Mouse (Mus musculus) left cerebral cortex, adult 9 months (tissue): ENCODE measurements at regions not wholly inside any gene's neighbourhood (a gene's known extent, or its start where the extent isn't known, plus 50 kb on each side); places are given as distances from the start of the nearest gene placed in this dataset.
"Not testable (repeated sequence)": the region's sequence is repeated elsewhere in the genome, so short reads cannot be mapped to it uniquely, and the experiment has no call there.

ENCODE experiments used
- DNase-seq, 2 experiments: peaks; one replicate each; pipeline ENCODE4 v3.0.0; 2022; ENCODE audit warnings: low spot score in 2 of 2

DNA sequence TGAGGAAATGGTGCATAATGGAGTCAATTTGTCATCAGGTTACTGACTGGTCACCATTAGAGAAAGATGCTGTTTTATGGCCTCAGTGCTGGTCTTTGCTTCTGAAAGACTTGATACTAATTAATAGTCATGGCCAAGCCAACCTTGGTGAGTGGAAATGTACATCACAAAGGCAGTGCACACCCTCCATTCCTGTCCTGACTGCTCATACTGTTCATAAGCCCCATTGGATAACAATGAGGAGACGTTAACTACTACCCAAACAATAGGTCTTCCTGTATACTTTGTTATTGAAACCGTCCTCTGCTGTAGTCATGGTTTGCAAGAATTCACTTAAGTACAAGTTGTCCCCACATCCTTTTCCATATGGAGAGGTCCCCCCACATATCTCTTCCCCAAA, 605.8 kb upstream of the Slc35b3 start:
- DNase-seq, result no peak

DNA sequence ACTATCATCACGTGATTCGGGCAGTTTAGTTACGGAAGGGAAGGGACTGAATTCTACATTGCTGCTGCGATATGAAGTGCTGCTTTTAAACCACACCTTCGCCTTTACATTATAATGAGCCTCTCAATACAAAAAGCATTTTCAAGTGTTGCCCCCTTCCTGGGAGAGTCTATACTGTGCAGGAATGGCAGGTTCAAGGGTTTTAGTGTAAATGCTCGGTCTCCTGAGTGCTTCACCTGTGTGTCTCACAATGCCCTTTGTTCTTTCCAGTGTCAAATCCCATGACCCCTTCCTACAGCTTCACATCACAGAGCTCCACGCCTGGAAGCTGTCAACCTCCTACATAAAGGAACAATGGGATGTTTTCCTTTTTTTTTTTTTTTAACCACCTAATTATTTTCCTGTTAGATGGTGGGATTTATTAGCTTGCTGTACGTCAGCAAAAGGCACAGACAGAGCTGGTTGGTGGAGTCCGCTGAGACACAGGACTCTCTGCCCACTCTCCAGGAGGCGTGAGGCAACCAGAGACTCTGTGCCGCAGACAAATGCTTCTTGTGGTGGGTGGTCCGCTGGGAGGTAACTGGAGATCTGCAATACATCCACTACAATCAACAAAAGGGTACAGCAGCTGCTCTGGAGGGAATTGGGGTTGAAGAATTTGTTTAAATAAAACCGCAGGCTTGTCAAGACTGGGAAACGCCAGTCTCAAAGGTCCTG, 577.2 kb upstream of the Slc35b3 start:
- DNase-seq, result no peak

DNA sequence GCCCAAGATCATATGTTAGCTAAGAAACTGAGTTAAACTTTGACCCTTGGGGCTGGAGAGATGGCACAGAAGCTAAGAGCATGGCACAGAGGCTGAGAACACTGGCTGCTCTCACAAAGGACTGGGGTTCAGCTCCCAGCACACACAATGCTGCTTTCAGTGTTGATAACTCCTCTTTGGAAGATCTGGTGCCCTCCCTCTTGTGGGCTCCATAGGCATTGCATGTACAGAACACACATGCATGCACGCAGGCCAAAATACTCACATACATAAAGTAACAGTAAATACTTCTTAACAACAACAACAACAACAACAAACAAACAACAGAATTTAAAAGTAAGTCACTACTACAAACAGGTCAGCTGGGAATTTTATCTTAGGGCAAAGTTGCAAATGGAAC, 565.8 kb upstream of the Slc35b3 start:
- DNase-seq, result no peak

DNA sequence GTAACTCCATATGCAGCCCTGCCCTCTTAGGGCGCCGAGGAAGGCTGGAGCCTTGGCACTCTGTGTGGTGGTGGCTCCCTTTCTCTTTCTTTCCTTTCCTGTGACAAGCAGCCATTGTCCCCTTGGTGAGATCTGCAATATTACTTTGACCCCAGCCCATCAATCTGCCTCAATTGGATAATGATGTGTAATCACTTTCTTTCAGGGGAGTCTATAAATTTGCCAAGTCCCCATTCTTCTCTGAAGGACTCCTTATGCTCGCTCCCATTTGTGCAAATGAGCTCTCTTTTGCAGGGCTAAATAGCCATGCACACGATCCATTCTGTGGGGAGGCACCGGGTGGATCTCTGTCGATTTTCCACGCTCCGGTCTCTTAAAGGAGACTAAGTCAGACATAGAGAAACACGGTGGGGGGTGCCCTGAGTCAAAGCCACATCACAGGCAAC, 563.2 kb upstream of the Slc35b3 start:
- no peak for DNase-seq

DNA sequence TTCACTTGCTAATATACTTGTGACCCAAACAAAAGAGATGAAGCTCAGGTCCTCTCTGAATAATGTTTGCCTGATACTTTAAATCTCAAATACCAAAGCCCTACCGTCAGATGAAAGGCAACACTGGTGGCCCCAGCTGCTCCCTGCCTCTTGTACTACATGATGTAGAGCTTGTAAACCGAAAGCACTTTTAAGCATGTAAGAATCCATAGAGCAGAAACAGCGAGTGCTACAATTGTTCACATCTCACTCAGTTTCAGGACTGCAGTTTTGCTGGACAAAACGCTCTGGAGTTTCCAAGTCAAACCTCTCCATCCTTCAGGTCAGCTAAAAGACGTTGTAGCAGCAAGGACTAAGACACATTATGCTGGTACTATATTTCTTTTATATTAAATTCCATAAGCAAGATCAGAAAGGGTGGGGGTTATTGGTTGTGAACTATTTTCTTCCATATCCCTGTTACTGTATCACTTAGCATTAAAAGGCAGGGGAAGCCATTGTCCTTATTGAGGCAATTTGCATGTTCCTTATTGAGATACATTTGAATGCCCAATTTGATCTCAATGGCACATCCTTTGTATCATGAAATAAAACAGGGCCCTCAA, 562.7 kb upstream of the Slc35b3 start:
- no peak for DNase-seq

DNA sequence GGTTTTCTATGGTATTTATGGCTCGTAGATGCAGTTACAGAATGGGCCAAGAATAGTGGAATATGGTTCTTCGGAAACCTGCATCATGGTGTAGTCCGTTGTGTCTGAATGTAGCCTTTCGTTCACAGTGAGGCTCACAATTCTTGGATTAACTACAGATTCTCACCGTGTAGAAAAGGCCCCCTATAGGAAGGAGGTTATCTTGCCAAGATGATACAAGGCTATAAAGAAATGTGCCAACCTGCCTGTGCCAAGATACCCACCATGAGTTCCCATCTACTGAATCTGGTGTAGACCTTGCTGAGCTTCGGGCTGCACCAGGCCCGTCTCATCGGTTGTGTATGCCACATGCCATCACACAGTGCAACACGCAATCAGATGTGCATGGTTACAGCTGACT, 560.2 kb upstream of the Slc35b3 start:
- no peak for DNase-seq

DNA sequence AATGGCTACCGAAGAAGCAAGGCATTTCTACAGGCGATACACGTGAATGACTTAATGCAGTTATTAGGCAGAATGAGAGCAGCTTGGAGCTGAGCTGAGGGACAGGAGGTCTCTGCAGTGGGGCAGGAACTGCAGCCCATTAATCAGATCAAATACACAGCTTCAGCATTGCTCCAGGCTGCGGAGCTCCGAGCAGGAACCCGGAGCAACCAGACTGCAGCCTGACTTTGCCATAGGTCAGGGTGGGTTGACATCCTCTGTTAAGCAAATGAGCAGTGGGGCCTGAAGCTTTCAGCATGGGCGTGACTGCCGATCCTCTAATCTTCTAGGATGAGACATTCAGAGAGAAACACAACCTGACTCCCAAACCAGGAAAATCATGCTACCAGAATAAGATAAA, 555.4 kb upstream of the Slc35b3 start:
- DNase-seq, result no peak

DNA sequence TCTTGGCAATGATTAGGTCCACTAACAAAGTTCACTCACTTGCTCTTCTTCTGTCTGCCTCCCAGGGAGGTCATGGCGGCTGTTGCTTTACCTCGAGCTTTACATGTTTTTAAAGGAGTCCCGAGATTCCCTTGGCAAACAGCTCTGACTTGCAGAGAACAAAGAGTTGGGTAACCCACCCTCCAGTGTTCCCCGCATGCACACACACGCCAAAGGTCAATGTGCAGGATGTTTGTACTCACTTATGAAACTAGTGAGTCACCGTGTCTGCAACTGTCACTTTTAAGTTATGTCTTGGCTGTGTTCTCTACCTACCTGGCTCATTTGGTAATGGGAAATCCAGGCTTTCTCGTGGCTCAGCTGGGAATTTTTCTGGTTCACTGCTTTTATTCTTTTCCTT, 529.1 kb upstream of the Slc35b3 start:
- DNase-seq, result no peak

DNA sequence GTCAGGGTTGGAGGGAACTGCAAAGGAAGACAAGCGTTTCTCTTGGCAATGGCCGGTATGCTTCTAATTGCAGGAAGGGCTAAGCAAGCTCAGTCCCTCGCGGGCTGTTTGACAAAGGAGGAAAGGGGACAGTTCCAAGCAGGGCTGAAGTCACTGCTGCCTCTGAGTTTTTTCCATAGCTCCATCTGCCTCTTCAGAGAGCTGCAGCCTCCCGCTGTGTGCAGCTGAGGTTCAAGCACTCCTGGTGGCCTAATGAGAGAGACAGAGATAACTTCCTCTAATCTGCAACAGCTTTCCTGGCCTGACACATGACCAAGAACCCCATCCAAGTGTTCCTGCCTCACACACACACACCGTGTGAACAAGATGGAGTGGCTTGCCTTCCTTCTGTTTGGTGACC, 511.9 kb upstream of the Slc35b3 start:
- no peak for DNase-seq

DNA sequence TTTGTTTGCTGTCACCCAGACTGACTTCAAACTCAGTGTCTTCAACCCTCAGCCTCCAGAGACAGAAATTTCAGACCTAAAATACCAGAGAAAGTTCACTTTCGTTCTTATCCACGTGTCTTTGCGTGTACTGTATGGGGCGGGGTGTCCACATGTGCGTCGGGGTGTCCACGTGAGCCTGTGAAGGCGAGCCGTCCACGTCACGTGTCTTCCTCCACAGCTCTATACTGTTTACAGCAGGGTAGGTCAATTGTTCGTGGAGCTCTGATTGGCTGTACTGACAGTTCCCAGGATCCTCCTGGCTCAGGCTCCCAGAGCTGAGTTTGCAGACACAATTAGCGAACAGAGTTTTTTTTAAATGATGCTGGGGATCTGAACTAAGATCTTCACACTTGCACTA, 481.1 kb upstream of the Slc35b3 start:
- DNase-seq, result no peak

DNA sequence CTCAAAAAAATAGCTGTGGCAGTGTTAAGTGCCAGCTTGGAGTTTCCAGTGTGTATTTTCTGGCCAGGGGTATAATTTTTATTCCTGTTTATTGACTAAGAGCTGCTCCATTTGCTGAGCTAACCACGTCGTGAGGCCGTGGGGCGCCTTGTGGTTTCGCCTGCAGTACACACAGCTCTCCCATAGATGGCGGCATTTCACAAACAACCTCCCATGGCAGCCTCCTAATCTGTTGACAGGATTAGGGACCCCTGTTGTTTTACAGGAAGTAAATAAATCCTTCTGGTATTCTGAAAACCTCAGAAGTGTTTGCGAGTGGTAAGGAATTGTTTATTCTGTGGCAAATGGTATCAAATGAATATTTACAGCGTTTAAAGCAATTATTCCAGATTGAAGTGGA, 480.2 kb upstream of the Slc35b3 start:
- peak in 1 of 2 experiments; percentile 62 for DNase-seq

DNA sequence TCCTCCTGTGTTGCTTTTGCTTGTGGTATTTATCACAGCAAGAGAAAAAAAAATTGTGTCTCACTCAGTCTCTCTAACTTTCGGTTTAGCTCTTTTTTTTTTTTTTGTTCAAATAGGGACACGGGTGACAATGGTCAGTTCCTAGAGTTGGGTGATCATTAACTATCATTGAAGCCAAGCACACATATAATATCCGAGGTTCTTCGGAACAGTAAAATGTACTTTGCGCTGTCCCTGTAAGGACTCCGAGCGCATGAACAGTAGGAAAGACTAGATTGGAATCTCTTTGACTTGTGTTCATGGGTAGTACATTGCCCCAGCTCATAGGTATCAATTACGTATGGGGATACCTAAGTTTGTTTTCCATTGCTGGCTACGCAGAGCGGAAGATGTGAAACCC, 479.7 kb upstream of the Slc35b3 start:
- DNase-seq, result no peak

DNA sequence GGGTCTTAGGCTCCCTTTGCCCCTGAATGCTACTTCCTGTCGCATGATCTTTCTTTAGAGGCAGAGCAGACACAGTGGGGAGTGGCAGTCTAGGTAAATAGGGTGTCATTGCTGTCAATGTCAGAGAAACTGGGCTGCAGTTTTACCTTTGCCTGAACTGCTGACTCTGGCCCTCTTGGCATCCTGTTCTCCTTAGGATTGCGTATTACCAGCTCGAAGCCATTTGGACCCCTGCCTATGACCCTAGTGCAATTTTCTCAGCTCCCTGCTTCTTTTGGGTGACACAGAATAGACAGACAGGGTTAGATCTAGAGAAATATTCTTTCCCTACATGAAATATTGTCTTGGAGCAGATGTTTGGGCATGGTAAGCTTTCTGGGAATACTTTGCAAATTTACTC, 467.3 kb upstream of the Slc35b3 start:
- DNase-seq, result no peak

DNA sequence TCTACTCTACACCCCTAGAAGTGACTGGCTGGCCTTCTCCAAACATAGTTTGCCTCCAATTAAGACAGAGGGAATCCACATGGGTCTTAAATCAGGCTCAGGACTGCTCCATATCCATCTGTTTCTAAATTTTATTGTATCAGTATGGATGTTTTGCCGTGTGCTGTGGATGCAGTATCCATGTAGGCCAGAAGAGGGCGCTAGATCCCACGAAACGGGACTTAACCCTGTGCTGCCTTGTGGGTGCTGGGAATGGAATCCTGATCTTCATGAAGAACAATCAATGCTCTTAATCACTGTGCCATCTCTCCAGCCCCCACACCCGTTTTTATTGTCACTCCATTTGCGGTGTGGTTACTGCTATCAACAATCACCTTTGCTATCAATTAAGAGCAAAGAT, 465.3 kb upstream of the Slc35b3 start:
- no peak for DNase-seq

DNA sequence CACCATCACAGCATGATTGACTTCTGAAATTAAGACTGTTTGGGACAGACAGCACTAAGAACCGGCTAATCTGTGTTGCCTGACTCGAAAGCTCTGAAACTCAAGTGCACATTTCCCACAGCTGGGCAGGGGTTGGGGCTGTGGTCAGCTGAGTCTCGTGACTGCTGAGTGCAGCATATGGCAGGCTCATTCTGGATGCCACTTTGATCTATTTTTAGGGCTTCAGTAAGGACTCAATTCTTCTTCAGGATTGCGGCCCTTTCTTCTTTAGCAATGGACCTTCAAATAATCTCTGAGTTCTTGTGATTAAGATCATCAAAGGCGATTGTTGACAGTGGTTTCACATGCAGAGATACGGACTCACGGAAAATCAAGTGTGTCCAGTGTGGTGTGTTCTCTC, 457.5 kb upstream of the Slc35b3 start:
- DNase-seq, result no peak

DNA sequence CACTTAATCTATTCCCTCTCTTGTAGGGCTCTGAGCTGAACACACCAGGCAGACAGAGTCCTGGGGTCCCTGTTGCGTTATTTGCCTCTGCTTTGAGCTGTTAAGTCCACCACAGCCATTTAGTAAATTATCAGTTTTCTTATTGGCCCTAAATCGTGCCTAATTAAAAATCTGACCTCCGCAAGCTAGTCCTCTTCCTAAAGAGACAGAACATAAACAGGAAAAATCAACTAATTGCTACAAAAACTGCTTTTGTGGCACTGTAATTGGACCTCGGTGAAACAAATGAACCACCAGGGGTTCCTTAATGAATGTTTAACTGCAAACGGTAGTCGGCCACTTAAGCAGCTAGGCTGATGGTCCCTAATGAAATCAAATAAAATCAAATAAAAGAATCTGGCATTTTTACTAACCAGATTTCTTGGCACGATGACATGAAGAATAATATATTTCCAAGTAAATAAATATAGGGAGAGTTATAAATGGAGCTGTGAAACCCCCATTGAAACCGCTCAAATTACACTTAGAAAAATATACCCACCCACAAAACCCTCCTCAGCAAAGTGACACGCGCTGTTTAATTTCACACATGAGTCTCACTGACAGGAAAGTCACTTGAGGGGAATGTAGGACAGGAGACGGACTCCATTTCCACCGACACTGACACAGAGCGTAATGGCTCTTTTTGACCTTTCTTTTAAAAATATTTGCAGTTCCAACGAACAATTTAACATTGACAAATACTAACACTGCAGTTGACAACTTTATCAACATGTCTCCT, 451.0 kb upstream of the Slc35b3 start:
- DNase-seq, result no peak

DNA sequence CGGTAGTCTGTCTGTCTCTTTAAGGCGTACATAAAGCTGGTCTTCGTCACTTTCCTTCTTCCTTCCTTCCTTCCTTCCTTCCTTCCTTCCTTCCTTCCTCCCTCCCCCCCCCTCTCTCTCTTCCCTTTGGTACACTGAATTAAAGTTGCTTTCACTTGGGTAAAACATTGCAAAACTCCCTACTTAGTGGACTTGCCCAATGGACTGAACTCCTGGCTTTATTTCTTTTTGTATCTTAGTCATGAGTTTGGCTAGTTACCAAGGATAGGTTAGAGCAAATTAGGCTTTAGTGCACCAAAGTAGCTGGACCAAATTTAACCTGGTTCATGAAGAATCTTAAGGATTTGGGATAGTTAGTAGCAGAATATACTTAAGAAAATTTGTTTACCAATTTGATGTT, 431.9 kb upstream of the Slc35b3 start:
- DNase-seq, result no peak

DNA sequence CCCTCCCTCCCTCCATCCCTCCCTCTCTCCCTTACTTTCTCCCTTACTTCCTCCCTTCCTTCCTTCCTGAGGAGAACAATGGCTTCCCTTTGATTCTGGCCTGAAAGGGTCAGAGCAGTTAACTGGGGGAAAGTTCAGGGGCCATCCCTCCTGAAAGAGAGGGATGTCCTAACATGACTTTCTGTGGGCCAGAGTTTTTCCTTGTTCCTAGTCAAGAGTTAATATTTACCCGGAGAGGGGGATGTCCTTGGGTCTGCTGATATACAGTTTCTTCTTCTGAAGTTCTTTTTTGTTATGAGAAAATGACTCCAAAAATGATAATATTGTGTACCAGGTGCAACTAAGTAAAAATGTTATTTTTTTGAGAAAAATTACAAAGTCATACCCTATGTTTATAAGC, 431.5 kb upstream of the Slc35b3 start:
- DNase-seq, result not testable (repeated sequence)

DNA sequence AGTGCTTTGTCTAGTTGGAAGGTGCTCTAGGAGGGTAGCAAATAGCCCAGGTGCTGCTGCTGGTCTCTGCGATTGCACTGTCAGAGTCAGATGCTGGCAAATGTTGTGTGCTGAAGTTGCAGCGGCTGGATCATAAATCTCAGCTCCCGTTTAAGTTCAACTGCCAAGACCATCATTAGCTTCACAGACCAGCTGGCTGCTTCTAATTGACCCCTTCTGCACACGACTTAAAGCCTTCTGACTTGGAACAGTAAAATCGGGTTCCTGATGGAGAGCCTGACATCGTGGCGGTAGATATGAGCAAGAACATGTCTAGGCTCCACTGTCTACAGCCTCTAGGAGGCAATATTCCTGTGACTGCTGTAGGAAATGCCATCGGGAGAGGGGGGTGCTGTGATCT, 416.0 kb upstream of the Slc35b3 start:
- DNase-seq, result no peak

DNA sequence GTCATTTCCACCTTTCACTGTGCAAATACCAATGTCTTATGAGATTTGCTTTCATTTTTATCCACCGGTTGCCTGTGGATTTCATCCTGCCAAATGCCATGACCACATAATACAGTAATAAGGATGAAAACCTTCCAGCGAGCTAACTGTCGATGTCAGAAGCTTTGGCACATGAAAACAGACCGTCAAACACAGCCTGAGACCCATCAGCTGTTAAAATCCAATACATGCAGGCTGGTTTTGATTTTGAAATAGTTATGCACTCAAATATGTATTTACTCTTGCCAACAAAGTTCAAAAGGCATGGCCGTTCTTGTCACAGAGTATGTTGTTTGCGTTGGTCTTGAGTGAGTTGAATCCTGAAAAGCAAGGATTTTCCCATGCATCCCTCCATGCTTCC, 415.6 kb upstream of the Slc35b3 start:
- no peak for DNase-seq

DNA sequence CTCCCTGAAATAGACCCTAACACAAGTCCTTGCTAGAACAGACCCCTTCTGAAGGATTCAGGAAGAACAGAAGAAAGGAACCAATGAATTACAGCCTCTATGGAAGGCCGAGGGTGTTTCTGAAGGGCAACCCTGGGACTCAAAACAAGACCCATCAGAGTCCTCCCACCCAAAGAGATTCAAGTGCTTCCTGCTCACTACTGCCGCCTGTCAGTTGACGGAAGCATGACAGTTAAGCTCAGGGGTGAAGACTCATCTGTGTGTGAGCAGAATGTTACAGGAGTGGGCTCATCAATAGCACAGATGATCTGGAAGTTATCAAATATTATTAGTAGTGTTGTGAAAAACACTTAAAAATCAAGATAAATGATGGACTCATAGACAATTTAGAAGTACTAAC, 411.9 kb upstream of the Slc35b3 start:
- DNase-seq, result no peak

DNA sequence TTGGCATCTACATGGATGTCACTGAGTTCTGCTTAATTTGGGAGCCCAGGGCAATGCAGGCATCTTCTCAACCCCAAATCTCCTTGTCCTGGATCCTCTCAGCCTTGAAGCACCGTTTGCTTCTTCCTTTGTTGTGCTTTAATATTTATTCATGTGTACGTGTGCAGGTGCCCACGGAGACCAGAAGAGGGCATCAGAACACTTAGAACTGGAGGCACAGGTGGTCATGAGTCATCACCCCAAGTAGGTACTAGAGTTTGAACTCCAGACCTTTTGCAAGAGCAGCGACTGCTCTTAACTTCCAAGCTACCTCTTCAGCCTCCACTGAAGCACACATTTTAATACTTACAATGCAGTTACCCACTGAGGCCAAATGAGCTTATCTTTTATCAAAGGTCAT, 403.0 kb upstream of the Slc35b3 start:
- DNase-seq, result no peak

DNA sequence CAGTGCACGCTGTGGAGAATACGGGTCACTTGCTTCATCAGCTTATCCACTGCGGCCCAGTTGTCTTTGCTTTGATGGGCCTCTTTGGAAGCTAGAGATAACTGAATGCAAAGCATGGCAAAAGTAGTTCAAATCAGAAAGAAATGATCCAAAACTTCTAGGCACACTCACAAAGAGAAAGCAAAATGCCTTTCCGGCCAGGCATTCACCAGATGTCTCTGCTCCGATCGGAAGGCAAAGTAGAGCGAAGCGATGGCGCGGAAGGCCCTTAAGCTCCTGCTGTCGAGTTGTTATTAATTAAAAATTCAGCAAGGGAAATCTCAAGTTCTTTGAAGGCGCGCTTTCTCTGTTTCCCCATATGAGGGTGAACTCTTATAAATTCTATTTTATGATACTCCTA, 401.9 kb upstream of the Slc35b3 start:
- no peak for DNase-seq
